Mouse (Mus musculus): ENCODE data around the gene Npnt.

DNA sequence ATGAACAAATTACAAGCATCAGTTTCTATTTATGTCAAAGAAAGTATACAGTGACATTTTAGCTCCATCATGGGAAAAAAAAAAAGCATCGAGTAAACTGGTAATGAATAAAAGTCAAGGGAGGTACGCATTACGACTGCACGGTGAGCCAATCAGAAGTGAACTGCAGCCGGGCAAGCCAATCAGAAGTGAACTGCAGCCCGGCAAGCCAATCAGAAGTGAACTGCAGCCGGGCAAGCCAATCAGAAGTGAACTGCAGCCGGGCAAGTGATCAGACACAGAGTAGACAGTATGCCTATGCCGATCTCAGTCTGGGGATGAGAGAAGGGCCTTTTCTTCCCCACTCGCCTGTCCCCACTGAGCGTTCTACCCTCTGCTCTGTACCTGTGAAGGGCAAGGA, 46.7 kb downstream of the Npnt start:
- TF ChIP-seq POLR2A (IDR thresholded peaks at IDR 0.05; ENCODE audit: extremely low read depth, insufficient read depth, low read length) (no peak), CTCF (IDR thresholded peaks at IDR 0.05; ENCODE audit: extremely low read depth, insufficient read depth, low read length) (no peak)

All from cortical plate, adult 2 months (tissue).